Mouse (Mus musculus) olfactory bulb, adult 2 months (tissue): ENCODE data around the gene Akip1.

Source experiments
- CTCF ChIP-seq: fragments of 200-500 bp; IDR thresholded peaks from 2 replicates; pipeline ENCODE4 v1.5.1; 2012; ENCODE audit warnings: low read depth, mild to moderate bottlenecking, low read length, moderate library complexity; ENCODE audit not compliant: insufficient read depth
- POLR2A ChIP-seq: fragments of 200-500 bp; IDR thresholded peaks from 2 replicates; pipeline ENCODE4 v1.6.1; 2012; ENCODE audit warnings: mild to moderate bottlenecking, low read depth, low read length, moderate library complexity; ENCODE audit not compliant: insufficient read depth

DNA sequence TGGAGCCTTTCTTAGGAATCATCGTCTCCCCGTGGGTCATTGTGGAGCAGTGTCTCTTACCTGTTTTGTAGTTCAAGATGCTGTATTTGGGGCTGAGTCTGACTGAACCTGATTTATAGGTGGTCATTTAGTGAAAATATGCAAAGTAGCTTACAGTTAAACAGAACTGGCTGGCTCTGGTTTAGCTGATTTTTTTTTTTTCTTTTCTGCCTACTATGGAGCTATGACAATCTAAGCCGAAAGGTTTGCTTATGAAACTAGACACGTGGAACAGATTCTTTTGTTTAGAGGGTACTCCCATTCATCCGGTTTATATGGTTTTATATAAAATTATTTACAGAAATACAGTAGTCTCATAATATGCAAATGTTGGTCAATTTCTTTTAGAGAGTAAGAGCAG is 28.1 kb downstream of the Akip1 start, which contains the start of gene Ascl3:
- TF ChIP-seq CTCF (no peak), POLR2A (no peak)
